In genomic region chr10:19321781-19322180, GRCm38 (mm10) we compare ENCODE assay signal across 22 mouse cellular contexts. TPM values are rescaled to one million over a fixed set of nuclear protein-coding genes. Genes with fewer than 3 reads are reported as not detected.
DNase-seq lines count a peak whose midpoint lies in the region; TF ChIP-seq lines count a peak whose summit lies in the region.
"Had no signal": no experiment of that assay in that cellular context is flagged by ENCODE, and none has a peak within 500 bp of the region (broad histone marks: within the 10 kb centered on the region; RNA-seq: fewer than 3 reads in every experiment).

No protein-coding gene starts in this region.

- no peaks in the 10 kb centered on the region for H3K4me1 ChIP-seq in cerebellum, adult 2 months (ENCODE audit: control insufficient read depth, insufficient read depth, low read length)
- H3K4me1 ChIP-seq: embryonic facial prominence, embryonic 12.5 days; limb, embryonic 13.5 days had no signal

- DNase-seq in spleen, adult 12 weeks (ENCODE audit: low spot score), result peak; percentile 5
- no peak for DNase-seq in spleen, postnatal 4 days (ENCODE audit: low spot score in 2 of 2)
- DNase-seq in induced T-regulatory cell, adult 2 months (ENCODE audit: low read depth), result peak; percentile 68
- peak; percentile 76 to 88 for DNase-seq in thymus, adult 18-20 months
- no peak for DNase-seq in neural tube, embryonic 10.5 days (ENCODE audit: extremely low spot score, low spot score)
- DNase-seq in cerebellum, adult 2 months, result no peak
- no peak for DNase-seq in c-Kit-positive CD71-positive TER-119-positive erythroid progenitor cells, embryonic 14.5 days (ENCODE audit: low spot score)
- DNase-seq: adrenal gland, postnatal 25 days; cerebellum, adult 9-10 months; kidney, adult 11 months; kidney, postnatal 10 days; retina, postnatal 1 day had no signal

- H3K27ac ChIP-seq in cerebellum, adult 2 months (ENCODE audit: insufficient read depth, low read length), result no peak overlapping the region
- H3K27ac ChIP-seq: embryonic facial prominence, embryonic 12.5 days; forebrain, embryonic 15.5 days; limb, embryonic 13.5 days; liver, embryonic 14.5 days had no signal

- H3K4me3 ChIP-seq in cerebellum, adult 2 months (replicated peaks; ENCODE audit: insufficient read depth, low read depth, low read length), result no peak overlapping the region
- H3K4me3 ChIP-seq: embryonic facial prominence, embryonic 12.5 days; forebrain, embryonic 15.5 days; limb, embryonic 13.5 days had no signal

- no peak for TF ChIP-seq CTCF in cerebellum, adult 2 months (IDR thresholded peaks at IDR 0.05; ENCODE audit: borderline replicate concordance, insufficient read depth, low read depth, low read length)

- no peak for TF ChIP-seq POLR2A in cerebellum, adult 2 months (IDR thresholded peaks at IDR 0.05; ENCODE audit: borderline replicate concordance, insufficient read depth, low read length)

- WGBS in cerebellum, adult 2 months, result 89% methylated on average over 2 of the region's 2 CpGs

- H3K27me3 ChIP-seq in cerebellum, adult 2 months (ENCODE audit: control insufficient read depth, insufficient read depth, low read length), result no peaks in the 10 kb centered on the region
- H3K27me3 ChIP-seq: CH12.LX; embryonic facial prominence, embryonic 12.5 days; limb, embryonic 13.5 days had no signal

RNA-seq across cellular contexts. Expression of gene Olig3, which starts 34.6 kb away (rescaled TPM):
- 0.14 and 0.28 TPM in 2 replicates for polyA plus RNA-seq in cerebellum, adult 2 months (2012; rRNA removed)
- polyA plus RNA-seq: cortical plate, adult 2 months; heart, embryonic 14.5 days; limb, embryonic 13.5 days; liver, embryonic 14.5 days; lung, postnatal 0 days; small intestine, adult 2 months; stomach, embryonic 16.5 days had no signal

Comparison
In these comparisons a context has a peak if more than half of its experiments do, and no peak if none do; other contexts are left out.
1. DNase-seq: peak in spleen, adult 12 weeks (single experiment), induced T-regulatory cell, adult 2 months (single experiment) and thymus, adult 18-20 months (2 of 2); none in spleen, postnatal 4 days (0 of 2), neural tube, embryonic 10.5 days (single experiment), cerebellum, adult 2 months (0 of 2) and c-Kit-positive CD71-positive TER-119-positive erythroid progenitor cells, embryonic 14.5 days (single experiment).